Mouse (Mus musculus): ENCODE data around the gene Mettl9.
"Not testable (repeated sequence)": the region's sequence is repeated elsewhere in the genome, so short reads cannot be mapped to it uniquely, and the experiment has no call there.

Gene Mettl9

GRCm38 (mm10) chr7:121033856-121034652 lies at the start of gene Mettl9:
Mettl9 (plus strand) TSS chr7:121034445.
- DNase-seq: peak; percentile 91 to 92

- DNase-seq: no peak
Observed at GRCm38 (mm10) chr7:120991191-120991590, 43.1 kb upstream of the Mettl9 start.

GRCm38 (mm10) chr7:120999021-120999530 lies 35.2 kb upstream of the Mettl9 start:
- no peak for DNase-seq

- DNase-seq: no peak
Observed at GRCm38 (mm10) chr7:121000065-121000822, 34.0 kb upstream of the Mettl9 start.

- no peak for DNase-seq
Observed at GRCm38 (mm10) chr7:121001879-121002278, 32.4 kb upstream of the Mettl9 start.

GRCm38 (mm10) chr7:121002407-121002928 lies 31.8 kb upstream of the Mettl9 start:
- DNase-seq: no peak

- no peak for DNase-seq
Observed at GRCm38 (mm10) chr7:121003793-121004418, 30.3 kb upstream of the Mettl9 start.

- DNase-seq: no peak
Observed at GRCm38 (mm10) chr7:121011794-121012689, 22.2 kb upstream of the Mettl9 start.

GRCm38 (mm10) chr7:121014486-121014885 lies 19.8 kb upstream of the Mettl9 start:
- no peak for DNase-seq

GRCm38 (mm10) chr7:121018778-121019177 lies 15.5 kb upstream of the Mettl9 start:
- no peak for DNase-seq

GRCm38 (mm10) chr7:121020277-121020676 lies 14.0 kb upstream of the Mettl9 start:
- DNase-seq: no peak

GRCm38 (mm10) chr7:121025221-121026008 lies 8.8 kb upstream of the Mettl9 start:
- DNase-seq: no peak

- no peak for DNase-seq
Observed at GRCm38 (mm10) chr7:121026300-121026699, 7.9 kb upstream of the Mettl9 start.

- DNase-seq: not testable (repeated sequence)
Observed at GRCm38 (mm10) chr7:121029947-121030346, 4.3 kb upstream of the Mettl9 start.

GRCm38 (mm10) chr7:121034701-121035141 lies 476 bp downstream of the Mettl9 start:
- DNase-seq: peak; percentile 71 to 83

- peak in 1 of 2 experiments; percentile 21 for DNase-seq
Observed at GRCm38 (mm10) chr7:121035161-121035721, 996 bp downstream of the Mettl9 start.

GRCm38 (mm10) chr7:121040595-121040994 lies 6.3 kb downstream of the Mettl9 start:
- DNase-seq: no peak

GRCm38 (mm10) chr7:121041989-121042388 lies 7.7 kb downstream of the Mettl9 start:
- no peak for DNase-seq

- DNase-seq: no peak
Observed at GRCm38 (mm10) chr7:121043004-121043403, 8.8 kb downstream of the Mettl9 start.

GRCm38 (mm10) chr7:121043510-121043909 lies 9.3 kb downstream of the Mettl9 start:
- no peak for DNase-seq

- no peak for DNase-seq
Observed at GRCm38 (mm10) chr7:121044251-121044650, 10.0 kb downstream of the Mettl9 start.

Data from cerebellum, adult 18-20 months (tissue).